Mouse (Mus musculus): Measurements from ENCODE around the gene Nolc1. TPM values are rescaled to one million over a fixed set of nuclear protein-coding genes. Genes with fewer than 3 reads are reported as not detected.

Gene Nolc1
- 132 and 133 TPM in 2 replicates for polyA plus RNA-seq (2014; fragmentation: Nextera tagmentation; extraction: Ambion mirVana)

- DNase-seq (ENCODE audit: low spot score) (peak; percentile 99), ATAC-seq (replicated peaks; ENCODE audit: low FRiP score) (peak; percentile 96)
- H3K9me3 ChIP-seq (ENCODE audit: control insufficient read depth, low read length), result no peaks in the 10 kb centered on the region
- WGBS, result under 1% methylated on average over 66 of the region's 66 CpGs
- H3K4me2 ChIP-seq (ENCODE audit: low read depth, low read length, severe bottlenecking), result peak within 1 kb of the TSS; percentile 94
- H3K4me3 ChIP-seq (ENCODE audit: low read depth, low read length), result peak within 1 kb of the TSS; percentile 90
- peaks cover 7% of the 10 kb centered on the region; the same call in 1 of the 2 replicates for H3K4me1 ChIP-seq (replicated peaks; ENCODE audit: control insufficient read depth, insufficient read depth, low read length)
- H3K27me3 ChIP-seq (ENCODE audit: control insufficient read depth, insufficient read depth, low read length), result no peaks in the 10 kb centered on the region
- H3K9ac ChIP-seq (ENCODE audit: low read length), result peak within 1 kb of the TSS; percentile 80
- H3K36me3 ChIP-seq (ENCODE audit: control insufficient read depth, insufficient read depth, low read length), result peaks cover 11% of the 10 kb centered on the region
- H3K27ac ChIP-seq (ENCODE audit: low read depth, low read length), result peak within 1 kb of the TSS; percentile 53; the same call in 1 of the 2 replicates
Measured at GRCm38 (mm10) chr19:46075616-46076607, at the start of gene Nolc1. TSS of gene Nolc1 (plus strand) at chr19:46075863.

DNA sequence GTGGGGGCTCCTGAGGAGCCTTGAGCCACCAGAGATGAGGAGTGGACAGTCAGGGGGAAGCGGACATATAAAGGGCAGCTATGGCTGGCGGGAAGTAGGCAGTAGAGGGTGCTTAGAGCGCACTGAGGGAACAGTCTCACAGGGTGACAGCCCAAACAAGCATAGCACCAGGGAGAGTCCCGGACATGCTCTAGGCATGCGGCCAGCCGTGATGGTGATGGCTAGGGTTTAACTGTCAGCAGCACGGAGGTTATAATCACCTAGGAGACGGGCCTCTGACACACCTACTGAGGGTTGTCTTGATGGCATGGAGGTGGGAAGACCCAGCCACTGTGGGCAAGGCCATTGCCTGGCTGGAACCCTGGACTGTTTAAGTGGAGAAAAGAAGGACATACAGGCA is 49.1 kb upstream of the Nolc1 start:
- 71% methylated on average over 8 of the region's 8 CpGs for WGBS
- DNase-seq (ENCODE audit: low spot score) (no peak), ATAC-seq (replicated peaks; ENCODE audit: low FRiP score) (no peak)
- no peak overlapping the region for H3K4me3 ChIP-seq (ENCODE audit: low read depth, low read length)
- H3K36me3 ChIP-seq (ENCODE audit: control insufficient read depth, insufficient read depth, low read length), result no peaks in the 10 kb centered on the region; the same call in 1 of the 2 replicates
- H3K27me3 ChIP-seq (ENCODE audit: control insufficient read depth, insufficient read depth, low read length), result no peaks in the 10 kb centered on the region
- H3K4me1 ChIP-seq (replicated peaks; ENCODE audit: control insufficient read depth, insufficient read depth, low read length), result no peaks in the 10 kb centered on the region
- no peak overlapping the region for H3K27ac ChIP-seq (ENCODE audit: low read depth, low read length)
- H3K4me2 ChIP-seq (ENCODE audit: low read depth, low read length, severe bottlenecking), result no peak overlapping the region
- H3K9ac ChIP-seq (ENCODE audit: low read length), result no peak overlapping the region
- H3K9me3 ChIP-seq (ENCODE audit: control insufficient read depth, low read length), result peaks cover 2% of the 10 kb centered on the region; the same call in 1 of the 2 replicates

GRCm38 (mm10) chr19:46028747-46029320 is 46.8 kb upstream of the Nolc1 start:
- Histone ChIP-seq H3K4me2 (ENCODE audit: low read depth, low read length, severe bottlenecking) (no peak overlapping the region), H3K27ac (ENCODE audit: low read depth, low read length) (no peak overlapping the region), H3K27me3 (ENCODE audit: control insufficient read depth, insufficient read depth, low read length) (no peaks in the 10 kb centered on the region), H3K4me3 (ENCODE audit: low read depth, low read length) (no peak overlapping the region), H3K36me3 (ENCODE audit: control insufficient read depth, insufficient read depth, low read length) (peaks cover 10% of the 10 kb centered on the region), H3K9me3 (ENCODE audit: control insufficient read depth, low read length) (peaks cover 2% of the 10 kb centered on the region; the same call in 1 of the 2 replicates), H3K9ac (ENCODE audit: low read length) (no peak overlapping the region), H3K4me1 (replicated peaks; ENCODE audit: control insufficient read depth, insufficient read depth, low read length) (no peaks in the 10 kb centered on the region)
- ATAC-seq (replicated peaks; ENCODE audit: low FRiP score) (no peak), DNase-seq (ENCODE audit: low spot score) (no peak)
- WGBS, result 74% methylated on average over 11 of the region's 11 CpGs

DNA sequence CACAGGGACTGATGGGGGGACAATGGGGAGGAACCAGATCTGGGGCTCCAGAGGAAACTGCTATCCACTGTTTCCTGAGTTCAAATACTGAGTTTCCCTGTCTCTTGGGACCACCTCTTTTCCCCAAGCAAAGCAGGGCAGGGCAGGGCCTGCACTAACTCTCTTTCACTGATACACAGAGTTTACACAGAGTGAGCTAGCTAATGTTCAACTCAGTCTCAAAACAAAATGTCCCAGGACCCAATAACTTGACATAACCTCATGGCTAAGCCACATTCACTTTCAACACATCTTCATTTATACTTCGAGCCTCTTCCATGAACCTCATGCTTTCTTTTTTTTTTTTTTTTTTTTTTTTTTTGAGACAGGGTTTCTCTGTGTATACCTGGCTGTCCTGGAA is 46.0 kb upstream of the Nolc1 start:
- 84% methylated on average over 1 of the region's 1 CpGs for WGBS
- ATAC-seq (replicated peaks; ENCODE audit: low FRiP score), result no peak
- H3K36me3 ChIP-seq (ENCODE audit: control insufficient read depth, insufficient read depth, low read length), result peaks cover 18% of the 10 kb centered on the region

GRCm38 (mm10) chr19:46030196-46030983 is 45.3 kb upstream of the Nolc1 start:
- H3K4me2 ChIP-seq (ENCODE audit: low read depth, low read length, severe bottlenecking), result no peak overlapping the region
- WGBS, result 94% methylated on average over 10 of the region's 10 CpGs
- H3K4me3 ChIP-seq (ENCODE audit: low read depth, low read length), result no peak overlapping the region
- H3K36me3 ChIP-seq (ENCODE audit: control insufficient read depth, insufficient read depth, low read length), result peaks cover 25% of the 10 kb centered on the region
- H3K27ac ChIP-seq (ENCODE audit: low read depth, low read length), result no peak overlapping the region
- peaks cover 2% of the 10 kb centered on the region; the same call in 1 of the 2 replicates for H3K9me3 ChIP-seq (ENCODE audit: control insufficient read depth, low read length)
- no peaks in the 10 kb centered on the region for H3K4me1 ChIP-seq (replicated peaks; ENCODE audit: control insufficient read depth, insufficient read depth, low read length)
- DNase-seq (ENCODE audit: low spot score) (no peak), ATAC-seq (replicated peaks; ENCODE audit: low FRiP score) (no peak)
- no peak overlapping the region for H3K9ac ChIP-seq (ENCODE audit: low read length)
- H3K27me3 ChIP-seq (ENCODE audit: control insufficient read depth, insufficient read depth, low read length), result no peaks in the 10 kb centered on the region

More for the DNA sequence above, 46.0 kb upstream of the Nolc1 start:
- Histone ChIP-seq H3K27ac (ENCODE audit: low read depth, low read length) (no peak overlapping the region), H3K4me1 (replicated peaks; ENCODE audit: control insufficient read depth, insufficient read depth, low read length) (no peaks in the 10 kb centered on the region), H3K27me3 (ENCODE audit: control insufficient read depth, insufficient read depth, low read length) (no peaks in the 10 kb centered on the region), H3K9me3 (ENCODE audit: control insufficient read depth, low read length) (peaks cover 2% of the 10 kb centered on the region; the same call in 1 of the 2 replicates), H3K4me2 (ENCODE audit: low read depth, low read length, severe bottlenecking) (no peak overlapping the region), H3K9ac (ENCODE audit: low read length) (no peak overlapping the region), H3K4me3 (ENCODE audit: low read depth, low read length) (no peak overlapping the region)
- DNase-seq (ENCODE audit: low spot score), result no peak

DNA sequence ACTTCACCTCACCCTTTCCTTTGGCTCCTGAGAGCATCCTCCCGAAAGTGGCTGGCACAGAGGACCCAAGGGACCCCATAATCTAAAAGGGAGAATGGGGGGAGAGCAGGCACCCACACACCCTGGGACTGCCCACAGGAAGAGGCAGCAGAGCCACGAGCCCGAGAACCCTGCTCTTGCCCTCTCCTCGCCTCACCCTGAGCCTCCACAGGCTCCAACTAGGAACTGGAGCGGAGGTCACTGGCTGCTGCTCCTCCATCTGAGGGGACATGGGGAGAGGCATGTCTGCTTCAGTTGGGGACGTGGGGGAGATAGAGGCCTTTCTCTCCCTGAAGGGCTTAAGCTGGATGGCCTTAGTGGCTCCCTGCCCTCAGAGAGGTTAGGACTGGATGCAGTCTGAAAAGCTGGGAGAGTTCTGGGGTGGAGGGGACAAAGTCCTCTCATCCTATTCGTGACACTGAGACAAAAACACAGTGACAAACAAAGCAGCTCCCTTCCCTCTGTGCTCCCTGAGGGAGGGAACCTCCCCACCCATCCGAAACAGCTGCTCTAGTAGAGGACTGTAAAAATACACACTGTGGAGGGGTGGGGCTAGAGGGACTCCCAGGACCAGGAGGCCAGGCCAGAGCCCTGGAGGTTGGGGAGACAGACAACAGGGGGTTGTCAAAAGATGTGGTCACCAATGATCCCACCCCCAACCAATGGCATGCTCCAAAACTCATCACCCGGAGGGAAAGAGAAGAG is 43.8 kb upstream of the Nolc1 start:
- H3K4me2 ChIP-seq (ENCODE audit: low read depth, low read length, severe bottlenecking), result no peak overlapping the region
- no peak overlapping the region for H3K9ac ChIP-seq (ENCODE audit: low read length)
- H3K36me3 ChIP-seq (ENCODE audit: control insufficient read depth, insufficient read depth, low read length), result peaks cover 39% of the 10 kb centered on the region
- H3K9me3 ChIP-seq (ENCODE audit: control insufficient read depth, low read length), result peaks cover 2% of the 10 kb centered on the region; the same call in 1 of the 2 replicates
- no peaks in the 10 kb centered on the region for H3K27me3 ChIP-seq (ENCODE audit: control insufficient read depth, insufficient read depth, low read length)
- 75% methylated on average over 9 of the region's 9 CpGs for WGBS
- ATAC-seq (replicated peaks; ENCODE audit: low FRiP score), result peak; percentile 38; the same call in 1 of the 2 replicates
- peaks cover 6% of the 10 kb centered on the region; the same call in 1 of the 2 replicates for H3K4me1 ChIP-seq (replicated peaks; ENCODE audit: control insufficient read depth, insufficient read depth, low read length)
- no peak overlapping the region for H3K4me3 ChIP-seq (ENCODE audit: low read depth, low read length)
- DNase-seq (ENCODE audit: low spot score), result no peak
- H3K27ac ChIP-seq (ENCODE audit: low read depth, low read length), result no peak overlapping the region

DNA sequence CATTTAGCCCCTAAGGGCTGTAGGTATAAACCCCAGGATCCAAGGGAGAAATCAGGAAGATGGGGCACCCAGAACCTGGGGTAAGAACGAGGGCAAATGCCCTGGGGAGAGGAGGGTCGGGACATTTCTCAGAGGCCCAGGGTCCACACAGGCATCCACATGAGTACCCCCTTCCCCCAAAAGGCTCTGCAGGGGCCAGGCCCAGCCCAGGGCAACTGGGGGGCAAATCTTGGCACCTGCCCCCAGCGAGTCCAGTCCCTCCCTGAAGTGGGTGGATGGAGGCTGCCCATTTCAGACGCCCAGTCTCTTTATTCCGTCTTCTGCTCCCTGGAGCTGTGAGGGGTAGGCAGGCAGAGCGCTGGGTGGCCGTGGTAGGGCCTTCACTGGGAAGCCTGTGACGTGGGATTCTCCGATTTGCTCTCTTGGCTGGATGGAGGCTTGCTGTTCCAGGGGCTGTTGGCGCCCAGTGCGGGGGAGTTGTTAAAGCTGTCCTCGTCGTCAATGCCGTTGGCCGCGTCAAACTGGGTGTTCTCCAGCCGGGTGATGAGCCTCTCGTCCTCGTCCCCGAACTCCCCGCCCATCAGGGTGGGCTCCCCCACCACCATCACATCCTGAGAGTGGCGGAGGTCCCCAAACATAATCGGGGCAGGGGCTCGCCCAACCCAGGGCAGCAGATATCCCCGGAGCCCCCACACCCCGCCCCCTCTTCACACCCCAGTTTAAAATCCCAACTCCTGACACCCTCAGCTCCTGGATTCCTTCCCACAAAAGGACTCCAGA is 42.7 kb upstream of the Nolc1 start:
- WGBS, result 91% methylated on average over 26 of the region's 26 CpGs
- H3K9me3 ChIP-seq (ENCODE audit: control insufficient read depth, low read length), result peaks cover 2% of the 10 kb centered on the region; the same call in 1 of the 2 replicates

More for the DNA sequence above, 42.7 kb upstream of the Nolc1 start:
- ATAC-seq (replicated peaks; ENCODE audit: low FRiP score) (no peak), DNase-seq (ENCODE audit: low spot score) (no peak)
- Histone ChIP-seq H3K9ac (ENCODE audit: low read length) (no peak overlapping the region), H3K36me3 (ENCODE audit: control insufficient read depth, insufficient read depth, low read length) (peaks cover 39% of the 10 kb centered on the region), H3K27ac (ENCODE audit: low read depth, low read length) (no peak overlapping the region), H3K27me3 (ENCODE audit: control insufficient read depth, insufficient read depth, low read length) (no peaks in the 10 kb centered on the region), H3K4me1 (replicated peaks; ENCODE audit: control insufficient read depth, insufficient read depth, low read length) (peaks cover 14% of the 10 kb centered on the region; the same call in 1 of the 2 replicates), H3K4me3 (ENCODE audit: low read depth, low read length) (no peak overlapping the region), H3K4me2 (ENCODE audit: low read depth, low read length, severe bottlenecking) (no peak overlapping the region)
